Mouse (Mus musculus) heart, embryonic 10.5 days (tissue): Measurements from ENCODE around the gene Gm49368. TPM values are rescaled to one million over a fixed set of nuclear protein-coding genes. Genes with fewer than 3 reads are reported as not detected.
"Not testable (repeated sequence)": the region's sequence is repeated elsewhere in the genome, so short reads cannot be mapped to it uniquely, and the experiment has no call there.

Source experiments
- DNase-seq: peaks from one replicate; pipeline ENCODE4 v3.0.0-alpha.2; 2017; ENCODE audit warnings: low spot score
- H3K27ac ChIP-seq: fragments of 300-500 bp; sonication (generic); 2 replicates; pipeline ENCODE4 v1.5.1; 2016; ENCODE audit warnings: mild to moderate bottlenecking
- H3K27me3 ChIP-seq: fragments of 300-500 bp; sonication (generic); 2 replicates; pipeline ENCODE4 v1.6.1; 2016; ENCODE audit warnings: mild to moderate bottlenecking; ENCODE audit not compliant: poor library complexity, insufficient read depth, severe bottlenecking
- H3K36me3 ChIP-seq: fragments of 300-500 bp; sonication (generic); 2 replicates; pipeline ENCODE4 v1.6.1; 2016; ENCODE audit warnings: mild to moderate bottlenecking, moderate library complexity
- H3K4me1 ChIP-seq: fragments of 300-500 bp; sonication (generic); 2 replicates; pipeline ENCODE4 v1.6.1; 2016; ENCODE audit warnings: mild to moderate bottlenecking
- H3K4me3 ChIP-seq: fragments of 300-500 bp; sonication (generic); 2 replicates; pipeline ENCODE4 v1.5.1; 2016; ENCODE audit warnings: mild to moderate bottlenecking, moderate library complexity
- H3K9me3 ChIP-seq: fragments of 300-500 bp; sonication (generic); 2 replicates; pipeline ENCODE4 v1.6.1; 2016; ENCODE audit warnings: mild to moderate bottlenecking, moderate library complexity
- WGBS: fragments of 180-500 bp; shearing (Covaris S2); methylation state at CpG from one replicate; pipeline ENCODE4 v1.1.7; 2016; 5-methylcytosine and 5-hydroxymethylcytosine counted together
- polyA plus RNA-seq: library from polyadenylated mRNA; unstranded; fragments of >200 nt; fragmentation: Nextera tagmentation; extraction: Ambion mirVana; gene quantifications from 2 replicates; pipeline ENCODE4 v1.2.1, GENCODE M21; 2016

Gene Gm49368
- polyA plus RNA-seq, 1 experiment from 2014 or later: not detected

GRCm38 (mm10) chr7:128033616-128034015 is 28.9 kb upstream of the Gm49368 start:
- no peaks in the 10 kb centered on the region for H3K4me1 ChIP-seq
- H3K36me3 ChIP-seq: no peaks in the 10 kb centered on the region
- no peak for DNase-seq
- WGBS: 89% methylated on average over 4 of the region's 4 CpGs
- H3K27me3 ChIP-seq: no peaks in the 10 kb centered on the region
- H3K9me3 ChIP-seq: no peaks in the 10 kb centered on the region
- H3K4me3 ChIP-seq: no peak overlapping the region
- H3K27ac ChIP-seq: no peak overlapping the region

GRCm38 (mm10) chr7:128042161-128042820 is 20.2 kb upstream of the Gm49368 start:
- DNase-seq, H3K36me3 ChIP-seq, H3K4me1 ChIP-seq, H3K9me3 ChIP-seq, H3K27me3 ChIP-seq, H3K27ac ChIP-seq, H3K4me3 ChIP-seq: not testable (repeated sequence)
- 71% methylated on average over 15 of the region's 15 CpGs for WGBS

GRCm38 (mm10) chr7:128044142-128044785 is 18.2 kb upstream of the Gm49368 start:
- DNase-seq: no peak
- no peak overlapping the region for H3K4me3 ChIP-seq
- no peaks in the 10 kb centered on the region for H3K4me1 ChIP-seq
- no peaks in the 10 kb centered on the region for H3K36me3 ChIP-seq
- H3K27ac ChIP-seq: no peak overlapping the region
- H3K9me3 ChIP-seq: no peaks in the 10 kb centered on the region
- 58% methylated on average over 4 of the region's 4 CpGs for WGBS
- no peaks in the 10 kb centered on the region for H3K27me3 ChIP-seq

GRCm38 (mm10) chr7:128045640-128046039 is 16.8 kb upstream of the Gm49368 start:
- Histone ChIP-seq H3K27ac (no peak overlapping the region), H3K36me3 (no peaks in the 10 kb centered on the region), H3K9me3 (no peaks in the 10 kb centered on the region), H3K4me3 (no peak overlapping the region), H3K4me1 (no peaks in the 10 kb centered on the region), H3K27me3 (no peaks in the 10 kb centered on the region)
- DNase-seq: no peak
- WGBS: 32% methylated on average over 2 of the region's 2 CpGs

GRCm38 (mm10) chr7:128048819-128049218 is 13.7 kb upstream of the Gm49368 start:
- H3K36me3 ChIP-seq: no peaks in the 10 kb centered on the region
- DNase-seq: no peak
- H3K4me3 ChIP-seq: no peak overlapping the region
- H3K27me3 ChIP-seq: no peaks in the 10 kb centered on the region
- 83% methylated on average over 4 of the region's 4 CpGs for WGBS
- H3K27ac ChIP-seq: no peak overlapping the region
- H3K4me1 ChIP-seq: no peaks in the 10 kb centered on the region
- no peaks in the 10 kb centered on the region for H3K9me3 ChIP-seq

GRCm38 (mm10) chr7:128049254-128049653 is 13.2 kb upstream of the Gm49368 start:
- no peak for DNase-seq
- Histone ChIP-seq H3K4me3 (no peak overlapping the region), H3K27ac (no peak overlapping the region), H3K36me3 (no peaks in the 10 kb centered on the region), H3K9me3 (no peaks in the 10 kb centered on the region), H3K4me1 (no peaks in the 10 kb centered on the region), H3K27me3 (no peaks in the 10 kb centered on the region)
- WGBS: 77% methylated on average over 2 of the region's 2 CpGs

DNA sequence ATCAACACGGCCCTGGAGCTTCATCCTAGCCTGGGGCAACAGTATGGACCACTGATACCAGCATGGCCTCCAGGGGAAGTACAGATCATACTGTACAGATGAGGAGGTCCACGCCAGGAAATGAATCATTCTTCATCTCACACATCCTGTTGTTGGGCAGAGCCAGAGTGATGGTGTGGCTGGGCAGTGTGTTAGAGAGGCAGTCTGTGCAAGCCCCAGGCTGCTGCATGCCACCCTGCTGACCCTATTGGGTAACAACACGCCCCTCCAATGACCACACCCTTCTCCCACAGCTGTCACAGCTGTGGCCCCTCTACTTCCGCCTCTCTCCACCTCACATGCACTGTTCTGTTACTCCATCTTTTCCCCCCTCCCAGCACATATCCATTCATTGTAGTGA is 11.7 kb upstream of the Gm49368 start:
- H3K27ac ChIP-seq: no peak overlapping the region
- DNase-seq: no peak
- H3K27me3 ChIP-seq: no peaks in the 10 kb centered on the region
- WGBS: 75% methylated on average over 4 of the region's 4 CpGs
- no peaks in the 10 kb centered on the region for H3K9me3 ChIP-seq
- no peak overlapping the region for H3K4me3 ChIP-seq
- H3K4me1 ChIP-seq: no peaks in the 10 kb centered on the region
- no peaks in the 10 kb centered on the region for H3K36me3 ChIP-seq

- Histone ChIP-seq H3K36me3 (no peaks in the 10 kb centered on the region), H3K9me3 (no peaks in the 10 kb centered on the region), H3K4me1 (no peaks in the 10 kb centered on the region), H3K4me3 (no peak overlapping the region), H3K27me3 (no peaks in the 10 kb centered on the region), H3K27ac (no peak overlapping the region)
- WGBS: 74% methylated on average over 5 of the region's 5 CpGs
- DNase-seq: no peak
Observed at GRCm38 (mm10) chr7:128053061-128053460, 9.4 kb upstream of the Gm49368 start.

DNA sequence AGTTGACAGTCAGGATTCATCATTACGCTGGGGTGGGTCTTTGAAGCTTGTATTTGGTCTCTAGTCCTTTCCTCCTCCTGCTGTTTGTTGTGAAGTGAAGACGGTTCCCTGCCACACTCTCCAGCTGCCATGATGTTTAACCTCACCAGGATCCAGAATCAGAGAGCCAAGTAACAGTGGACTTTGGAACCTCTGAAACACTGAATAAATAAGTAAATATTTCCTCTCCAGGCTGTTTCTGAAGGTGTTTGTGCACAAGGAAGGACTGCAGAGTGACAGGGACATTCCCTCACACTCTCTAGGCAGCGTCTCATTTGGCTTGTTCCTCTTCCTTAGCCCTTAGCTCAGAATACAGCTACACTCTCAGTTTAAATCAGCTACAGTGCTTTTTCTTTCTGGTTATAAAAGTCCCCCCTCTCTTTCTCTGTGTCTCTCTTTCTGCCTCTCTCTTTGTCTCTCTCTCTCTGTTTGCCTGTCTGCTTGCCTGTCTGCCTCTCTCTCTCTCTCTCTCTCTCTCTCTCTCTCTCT is 5.5 kb upstream of the Gm49368 start:
- Histone ChIP-seq H3K4me3 (no peak overlapping the region), H3K36me3 (no peaks in the 10 kb centered on the region), H3K27me3 (no peaks in the 10 kb centered on the region), H3K27ac (no peak overlapping the region), H3K9me3 (no peaks in the 10 kb centered on the region), H3K4me1 (no peaks in the 10 kb centered on the region)
- peak; percentile 22 for DNase-seq
- WGBS: 61% methylated on average over 3 of the region's 3 CpGs

- no peaks in the 10 kb centered on the region for H3K36me3 ChIP-seq
- no peaks in the 10 kb centered on the region for H3K27me3 ChIP-seq
- no peaks in the 10 kb centered on the region for H3K9me3 ChIP-seq
- no peak overlapping the region for H3K27ac ChIP-seq
- no peak for DNase-seq
- no peaks in the 10 kb centered on the region for H3K4me1 ChIP-seq
- no peak overlapping the region for H3K4me3 ChIP-seq
- 77% methylated on average over 8 of the region's 8 CpGs for WGBS
Observed at GRCm38 (mm10) chr7:128057860-128058259, 4.6 kb upstream of the Gm49368 start.

DNA sequence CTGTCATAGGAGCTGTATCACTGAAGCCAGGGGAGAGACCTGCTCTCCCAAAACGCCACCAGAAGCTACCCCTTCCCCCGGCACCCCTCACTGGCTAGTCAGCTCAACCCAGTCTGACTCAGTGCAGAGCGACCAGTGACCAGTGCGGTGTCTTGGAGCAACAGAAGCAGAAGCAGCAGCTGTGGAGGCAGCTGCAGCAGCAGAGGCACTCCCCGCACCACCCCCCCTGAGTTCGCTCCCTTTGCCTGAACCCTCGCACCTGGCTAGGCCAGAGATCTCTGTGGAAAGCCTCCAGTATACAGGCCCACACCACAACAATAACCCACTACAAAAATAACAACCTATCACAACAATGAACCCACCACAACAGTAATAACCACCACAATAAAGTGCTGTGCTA is 3.9 kb upstream of the Gm49368 start:
- WGBS: 58% methylated on average over 7 of the region's 7 CpGs
- no peak for DNase-seq
- no peak overlapping the region for H3K27ac ChIP-seq
- H3K4me1 ChIP-seq: no peaks in the 10 kb centered on the region
- no peak overlapping the region for H3K4me3 ChIP-seq
- no peaks in the 10 kb centered on the region for H3K9me3 ChIP-seq
- H3K27me3 ChIP-seq: no peaks in the 10 kb centered on the region
- H3K36me3 ChIP-seq: no peaks in the 10 kb centered on the region

DNA sequence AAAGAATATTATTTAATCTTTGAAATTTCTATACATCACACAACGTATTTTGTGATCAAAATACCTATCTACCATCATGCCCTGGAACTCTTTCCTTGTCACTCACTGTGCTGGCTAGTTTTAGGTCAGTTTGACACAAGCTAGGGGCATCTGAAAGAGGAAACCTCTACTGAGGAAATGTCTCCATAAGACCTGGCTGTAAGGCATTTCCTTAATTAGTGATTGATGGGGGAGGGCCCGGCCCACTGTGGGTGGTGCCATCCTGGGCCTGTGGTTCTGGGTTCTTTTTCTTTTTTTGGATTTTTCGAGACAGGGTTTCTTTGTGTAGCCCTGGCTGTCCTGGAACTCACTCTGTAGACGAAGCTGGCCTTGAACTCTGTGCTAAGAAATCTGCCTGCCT is 3.4 kb upstream of the Gm49368 start:
- 86% methylated on average over 4 of the region's 4 CpGs for WGBS
- H3K27me3 ChIP-seq: no peaks in the 10 kb centered on the region
- no peaks in the 10 kb centered on the region for H3K36me3 ChIP-seq
- no peaks in the 10 kb centered on the region for H3K4me1 ChIP-seq
- H3K4me3 ChIP-seq: no peak overlapping the region
- H3K27ac ChIP-seq: no peak overlapping the region
- no peak for DNase-seq
- no peaks in the 10 kb centered on the region for H3K9me3 ChIP-seq

- no peak overlapping the region for H3K4me3 ChIP-seq
- peaks cover 4% of the 10 kb centered on the region; the same call in 1 of the 2 replicates for H3K4me1 ChIP-seq
- no peak for DNase-seq
- H3K9me3 ChIP-seq: no peaks in the 10 kb centered on the region
- no peaks in the 10 kb centered on the region for H3K36me3 ChIP-seq
- WGBS: 83% methylated on average over 6 of the region's 6 CpGs
- no peaks in the 10 kb centered on the region for H3K27me3 ChIP-seq
- H3K27ac ChIP-seq: no peak overlapping the region
Observed at GRCm38 (mm10) chr7:128063211-128063781, 813 bp downstream of the Gm49368 start.
